Mouse (Mus musculus) liver (tissue): ENCODE measurements around the gene Tex22.

Experiments used
- DNase-seq: peaks from one replicate; pipeline ENCODE4 v3.0.0-alpha.2; 2020; ENCODE audit warnings: mixed read lengths

Gene Tex22

DNA sequence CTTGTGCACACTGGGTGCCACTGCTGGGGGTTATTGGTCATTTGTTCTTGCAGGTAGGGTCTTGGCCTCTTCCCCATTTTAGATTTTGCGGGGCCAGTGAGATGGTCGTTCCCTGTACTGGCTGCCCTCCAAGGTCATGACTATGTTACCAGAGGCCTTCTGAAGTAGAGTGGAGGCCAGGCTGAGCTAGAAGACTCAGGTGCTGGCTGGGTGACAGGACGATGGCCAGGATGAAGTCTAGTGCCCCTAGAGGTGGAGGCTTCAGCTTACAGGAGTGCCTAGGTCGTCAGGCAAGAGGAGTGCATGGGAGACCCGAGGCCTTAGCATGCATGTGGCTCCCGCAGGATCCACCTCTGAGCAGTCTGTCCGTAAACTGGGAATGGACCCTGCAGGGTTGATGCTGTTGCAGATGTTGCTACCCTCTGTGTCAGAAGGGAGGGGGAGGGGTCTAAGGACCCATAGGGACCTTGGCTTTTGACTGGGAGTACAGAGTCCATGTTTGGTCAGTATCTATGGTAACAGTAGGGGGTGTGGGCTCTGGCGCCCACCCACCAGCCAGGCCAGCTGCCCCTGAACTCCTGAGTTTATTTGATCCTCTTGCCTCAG is 29.6 kb downstream of the Tex22 start:
- peak; percentile 38 for DNase-seq

DNA sequence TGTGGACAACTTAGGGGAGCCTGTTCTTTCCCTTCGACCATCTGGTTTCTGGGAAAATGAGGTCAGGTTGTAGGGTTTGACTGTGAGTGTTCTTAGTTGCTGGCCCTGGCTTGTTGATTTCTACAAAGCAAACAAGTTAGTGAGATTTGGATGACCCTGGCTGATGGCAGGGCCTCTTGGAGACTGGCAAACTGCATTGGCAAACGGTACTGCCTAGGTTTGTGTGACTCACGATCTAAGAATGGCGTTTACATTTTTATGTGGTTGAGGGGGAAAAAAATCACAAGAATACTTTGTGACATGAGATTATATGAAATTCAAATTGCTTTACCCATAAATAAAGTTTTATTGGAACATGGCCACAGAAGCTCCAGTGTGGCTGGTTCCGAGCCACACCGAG is 32.1 kb downstream of the Tex22 start:
- DNase-seq = no peak

DNA sequence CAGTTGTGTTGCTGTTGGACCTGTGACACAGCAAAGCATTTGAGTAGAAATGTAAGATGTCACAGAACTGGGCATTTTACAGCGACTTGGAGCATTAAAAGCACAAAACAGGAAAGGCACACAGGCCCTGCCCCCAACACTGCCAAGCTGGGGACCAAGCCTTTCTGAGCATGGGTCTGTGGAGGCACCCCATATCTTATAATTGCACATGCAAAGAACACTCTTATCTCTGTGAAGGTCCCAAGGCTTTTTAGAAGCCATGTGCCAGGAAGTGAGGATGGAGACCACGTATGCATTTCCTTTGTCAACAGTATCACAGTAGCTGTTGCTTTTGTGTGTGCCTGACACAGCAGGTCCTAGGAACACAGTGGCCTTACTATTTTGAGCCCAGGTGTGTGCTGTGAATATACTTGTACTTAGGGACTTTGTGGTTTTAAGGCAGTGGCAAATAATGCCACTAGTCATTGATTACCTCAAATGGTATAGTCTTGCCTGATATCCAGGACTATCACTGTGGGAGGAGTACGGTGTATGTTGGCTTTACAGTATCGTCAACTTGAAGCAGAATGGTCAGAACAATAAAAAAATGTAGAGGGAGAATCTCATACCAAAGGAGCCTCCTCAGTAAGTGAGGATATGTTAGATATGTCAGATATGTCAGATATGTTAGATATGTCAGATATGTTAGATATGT is 33.3 kb downstream of the Tex22 start:
- peak; percentile 82 for DNase-seq

DNA sequence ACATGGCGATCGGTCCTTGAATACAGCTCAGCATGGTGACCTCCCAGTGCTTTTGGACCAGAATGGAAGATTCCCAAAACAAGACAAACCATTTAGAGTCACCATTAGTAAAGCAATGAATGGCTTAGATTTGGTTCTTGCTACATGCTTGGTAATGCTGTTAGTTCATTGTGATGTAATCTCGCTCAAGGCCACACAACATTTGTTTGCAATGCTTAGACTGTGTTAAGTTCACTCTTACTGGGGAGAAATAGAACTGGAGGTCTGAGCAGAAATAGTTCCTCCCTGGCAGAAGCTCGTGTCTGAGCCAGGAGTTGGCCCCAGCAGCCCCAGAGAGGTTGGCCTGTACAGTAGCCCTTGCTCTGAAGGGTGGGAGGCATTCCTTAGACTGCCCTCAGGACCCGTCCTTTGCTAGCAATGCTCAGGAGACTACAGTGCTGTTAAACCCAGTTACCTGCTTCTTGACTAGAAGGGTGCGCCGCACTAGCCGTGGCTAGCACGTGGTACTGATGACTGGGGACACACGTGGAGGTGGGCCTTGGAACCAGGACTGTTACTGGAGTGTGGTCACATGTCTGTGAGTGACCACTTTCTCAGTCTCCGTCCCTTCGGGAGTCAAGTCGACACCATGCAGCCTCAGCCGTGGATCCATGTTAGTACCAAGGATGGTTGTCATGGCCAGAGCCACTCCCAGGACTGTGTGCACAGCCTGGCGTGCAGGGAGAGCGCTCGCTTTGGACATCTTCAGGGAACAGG is 34.4 kb downstream of the Tex22 start:
- no peak for DNase-seq

- DNase-seq = no peak
Measured at GRCm38 (mm10) chr12:113109801-113110200, 35.5 kb downstream of the Tex22 start.

GRCm38 (mm10) chr12:113114141-113114540 is 39.8 kb downstream of the Tex22 start:
- no peak for DNase-seq

- no peak for DNase-seq
Measured at GRCm38 (mm10) chr12:113114856-113115538, 40.7 kb downstream of the Tex22 start.

GRCm38 (mm10) chr12:113119516-113120410 is 45.5 kb downstream of the Tex22 start:
- peak; percentile 84 for DNase-seq

- DNase-seq = no peak
Measured at GRCm38 (mm10) chr12:113124726-113125125, 50.4 kb downstream of the Tex22 start.

DNA sequence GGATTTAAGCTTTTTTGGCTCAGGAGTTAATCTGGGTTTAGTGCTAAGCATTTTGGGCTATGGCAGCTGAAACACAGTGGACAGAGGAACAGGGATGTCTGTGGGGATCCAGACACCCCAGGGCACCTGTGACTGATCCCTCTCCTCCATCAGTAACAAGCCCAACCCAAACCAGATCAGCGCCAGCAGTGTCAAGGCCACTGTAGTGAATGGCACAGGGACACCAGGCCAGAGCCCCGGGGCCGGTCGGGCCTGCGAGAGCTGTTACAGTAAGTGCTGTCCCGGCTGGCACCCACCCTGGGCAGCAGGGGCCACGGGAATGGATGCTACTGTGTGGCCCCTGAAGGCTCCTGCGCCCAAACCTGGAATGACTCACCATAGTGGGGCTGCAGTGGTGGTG is 56.4 kb downstream of the Tex22 start:
- no peak for DNase-seq

GRCm38 (mm10) chr12:113131601-113132000 is 57.3 kb downstream of the Tex22 start:
- DNase-seq = no peak

GRCm38 (mm10) chr12:113132567-113132966 is 58.3 kb downstream of the Tex22 start:
- no peak for DNase-seq

DNA sequence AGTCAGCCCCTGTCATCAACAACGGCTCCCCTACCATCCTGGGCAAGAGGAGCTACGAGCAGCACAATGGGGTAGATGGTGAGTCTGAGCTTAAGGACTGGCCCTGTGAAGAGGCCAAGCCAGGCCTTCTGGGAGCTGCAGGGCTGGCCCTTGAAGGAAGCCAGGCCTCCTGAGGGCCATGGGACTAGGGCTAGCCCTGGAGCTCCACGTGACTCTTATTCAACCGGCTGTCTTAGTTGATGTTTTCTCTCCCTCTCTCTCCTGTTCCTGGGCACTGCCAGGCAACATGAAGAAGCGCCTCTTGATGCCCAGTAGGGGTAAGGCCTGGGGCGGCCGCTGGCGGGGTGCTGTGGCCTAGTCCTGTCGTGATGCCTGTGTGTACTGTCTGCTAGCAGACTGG is 59.0 kb downstream of the Tex22 start:
- DNase-seq = no peak

GRCm38 (mm10) chr12:113133861-113134403 is 59.6 kb downstream of the Tex22 start:
- DNase-seq = no peak

DNA sequence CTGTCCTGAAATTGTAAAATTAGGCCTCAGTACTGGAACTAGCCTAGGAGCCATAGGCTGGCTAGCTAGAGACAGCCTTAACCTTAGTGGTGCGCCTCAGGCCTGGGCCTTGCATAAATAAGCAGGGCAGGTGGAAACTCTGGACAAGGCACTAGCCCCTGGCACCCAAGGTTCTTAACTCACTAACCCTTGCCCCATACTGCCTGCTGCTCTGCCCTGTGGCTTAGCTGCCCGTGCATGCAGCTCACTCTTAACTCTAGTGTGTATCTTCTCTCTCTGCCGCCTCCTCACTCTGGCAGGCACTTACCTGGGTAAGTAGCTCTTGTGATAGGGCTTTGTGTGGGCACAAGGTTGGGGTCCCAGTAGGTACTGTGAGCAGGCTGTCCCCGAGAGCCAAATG is 60.2 kb downstream of the Tex22 start:
- DNase-seq = no peak

GRCm38 (mm10) chr12:113135401-113135800 is 61.1 kb downstream of the Tex22 start:
- DNase-seq = no peak

GRCm38 (mm10) chr12:113136492-113137020 is 62.3 kb downstream of the Tex22 start:
- no peak for DNase-seq

DNA sequence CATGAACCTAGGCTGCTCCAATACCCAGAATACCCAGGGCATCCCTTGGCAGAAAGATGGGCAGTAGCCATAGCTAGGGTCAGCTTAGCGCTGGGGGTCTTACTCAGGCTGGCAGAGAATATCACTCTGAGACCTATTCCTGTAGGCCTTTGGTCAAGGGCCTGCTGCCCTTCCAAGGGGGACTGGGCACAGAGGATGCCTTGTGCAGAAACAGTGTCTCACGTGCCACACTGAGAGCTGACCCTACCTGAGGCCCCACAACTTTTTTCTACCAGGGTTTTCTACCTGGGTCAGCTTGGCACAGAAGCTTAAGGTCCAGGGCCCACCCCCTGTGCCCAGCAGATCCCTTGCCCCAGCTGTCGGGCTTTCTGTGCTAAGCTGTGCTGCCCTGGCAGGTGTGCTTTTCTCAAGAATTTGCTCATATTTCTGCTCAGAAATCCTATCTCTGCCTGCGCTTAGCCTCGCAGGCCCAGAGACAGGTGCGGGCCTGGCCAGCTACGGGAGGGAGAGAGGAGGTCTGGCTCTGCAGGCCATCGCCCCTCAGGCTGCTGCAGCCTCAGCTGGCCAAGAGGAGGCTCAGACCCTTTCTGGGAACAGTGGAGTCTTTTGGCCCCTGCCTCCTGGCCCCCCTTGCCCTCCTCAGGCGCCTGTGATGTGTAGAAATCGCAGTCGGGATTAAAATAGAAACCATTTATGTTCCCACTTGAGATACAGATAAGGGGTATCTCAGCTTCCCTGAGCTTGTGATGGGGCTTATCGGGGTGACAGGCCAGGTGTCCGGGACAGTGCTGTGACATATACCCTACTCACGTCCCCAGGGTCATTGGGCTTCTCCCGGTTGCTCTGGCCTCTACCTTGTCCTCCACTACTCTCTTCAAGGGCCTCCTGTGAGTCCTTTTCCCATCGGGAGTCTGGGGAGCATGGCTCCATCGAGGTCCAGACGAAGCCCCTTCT is 63.2 kb downstream of the Tex22 start:
- no peak for DNase-seq

DNA sequence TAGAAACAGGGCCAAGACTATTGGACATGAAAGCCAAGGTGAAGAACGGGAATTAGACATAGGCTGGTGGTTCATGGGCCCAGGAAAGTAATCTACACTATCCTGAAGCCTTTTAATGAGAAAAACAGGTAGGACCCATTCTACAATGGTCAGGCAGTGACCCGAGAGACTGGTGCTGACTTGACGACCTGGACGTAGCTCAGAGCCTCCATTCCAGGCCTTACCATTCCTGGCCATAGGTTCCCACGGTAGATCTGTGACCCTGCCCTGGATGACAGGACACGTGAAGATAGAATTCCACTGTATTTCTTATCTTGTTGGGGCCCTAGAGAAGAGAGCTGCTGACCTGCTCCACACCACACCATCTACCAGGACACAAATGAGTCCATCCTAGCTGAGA is 64.0 kb downstream of the Tex22 start:
- no peak for DNase-seq
